Mouse (Mus musculus) hindbrain, embryonic 13.5 days (tissue): ENCODE data around the gene Mrtfb. TPM values are rescaled to one million over a fixed set of nuclear protein-coding genes. Genes with fewer than 3 reads are reported as not detected.

Experiments used
- ATAC-seq: fragments of 200-750 bp; cut with Nextera tagmentation; 2 replicates; pipeline ENCODE4 v1.8.0; 2017; ENCODE audit warnings: moderate TSS enrichment; ENCODE audit not compliant: low FRiP score
- H3K27ac ChIP-seq: fragments of 300-500 bp; sonication (generic); 2 replicates; pipeline ENCODE4 v1.5.1; 2015; ENCODE audit warnings: inconsistent platforms, mild to moderate bottlenecking, moderate library complexity
- H3K27me3 ChIP-seq: fragments of 300-500 bp; sonication (generic); 2 replicates; pipeline ENCODE4 v1.6.1; 2015; ENCODE audit warnings: mild to moderate bottlenecking, inconsistent platforms
- H3K36me3 ChIP-seq: fragments of 300-500 bp; sonication (generic); 2 replicates; pipeline ENCODE4 v1.6.1; 2015; ENCODE audit warnings: mild to moderate bottlenecking, inconsistent platforms
- H3K4me1 ChIP-seq: fragments of 300-500 bp; sonication (generic); replicated peaks from 2 replicates; pipeline ENCODE4 v1.6.1; 2015; ENCODE audit warnings: inconsistent platforms
- H3K4me2 ChIP-seq: fragments of 300-500 bp; sonication (generic); 2 replicates; pipeline ENCODE4 v1.6.1; 2015; ENCODE audit warnings: inconsistent platforms, mild to moderate bottlenecking, moderate library complexity
- H3K4me3 ChIP-seq: fragments of 300-500 bp; sonication (generic); 2 replicates; pipeline ENCODE4 v1.5.1; 2015; ENCODE audit warnings: mild to moderate bottlenecking, inconsistent platforms
- H3K9ac ChIP-seq: fragments of 300-500 bp; sonication (generic); 2 replicates; pipeline ENCODE4 v1.6.1; 2015; ENCODE audit warnings: mild to moderate bottlenecking, inconsistent platforms
- H3K9me3 ChIP-seq: fragments of 300-500 bp; sonication (generic); 2 replicates; pipeline ENCODE4 v1.6.1; 2016; ENCODE audit warnings: inconsistent platforms
- WGBS: fragments of 180-500 bp; shearing (Covaris S2); methylation state at CpG from one replicate; pipeline ENCODE4 v1.1.7; 2015; 5-methylcytosine and 5-hydroxymethylcytosine counted together
- microRNA counts: library from miRNA; unstranded; fragments of <30 nt; microRNA quantifications from one replicate; lab custom pipeline; 2016
- microRNA-seq: library from miRNA; unstranded; fragments of <30 nt; microRNA quantifications from one replicate; pipeline ENCODE4, GENCODE M21; 2016
- polyA plus RNA-seq: library from polyadenylated mRNA; unstranded; fragments of >200 nt; fragmentation: Nextera tagmentation; extraction: Ambion mirVana; gene quantifications from 2 replicates; pipeline ENCODE4 v1.2.1, GENCODE M21; 2015

Mrtfb gene
- polyA plus RNA-seq, 1 experiment from 2014 or later, result 10.7 TPM

DNA sequence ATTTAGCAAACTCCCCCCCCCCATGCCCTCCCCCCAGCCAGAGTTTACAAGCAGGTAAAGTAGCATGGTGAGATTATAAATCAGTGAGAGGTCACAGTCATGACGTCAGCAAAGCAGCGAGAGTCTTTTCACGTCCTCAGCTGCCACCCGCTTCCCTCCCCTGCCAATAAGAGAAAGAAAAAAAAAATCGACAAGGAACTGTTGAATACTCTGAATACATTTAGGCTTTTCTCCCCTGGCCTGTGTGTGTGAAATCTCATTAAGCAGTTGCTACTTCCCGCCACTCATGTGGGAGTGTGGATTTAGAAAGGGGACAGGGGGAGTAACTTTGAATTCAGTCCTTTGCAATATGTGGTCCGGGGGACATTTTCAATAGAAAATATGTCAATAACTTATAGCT lies 194.6 kb downstream of the Mrtfb start:
- Histone ChIP-seq H3K4me1 (peaks cover 28% of the 10 kb centered on the region), H3K4me3 (no peak overlapping the region), H3K27ac (no peak overlapping the region), H3K4me2 (no peak overlapping the region), H3K9me3 (no peaks in the 10 kb centered on the region), H3K27me3 (peaks cover 52% of the 10 kb centered on the region), H3K9ac (no peak overlapping the region), H3K36me3 (no peaks in the 10 kb centered on the region)
- WGBS, result 23% methylated on average over 7 of the region's 7 CpGs
- no peak for ATAC-seq

DNA sequence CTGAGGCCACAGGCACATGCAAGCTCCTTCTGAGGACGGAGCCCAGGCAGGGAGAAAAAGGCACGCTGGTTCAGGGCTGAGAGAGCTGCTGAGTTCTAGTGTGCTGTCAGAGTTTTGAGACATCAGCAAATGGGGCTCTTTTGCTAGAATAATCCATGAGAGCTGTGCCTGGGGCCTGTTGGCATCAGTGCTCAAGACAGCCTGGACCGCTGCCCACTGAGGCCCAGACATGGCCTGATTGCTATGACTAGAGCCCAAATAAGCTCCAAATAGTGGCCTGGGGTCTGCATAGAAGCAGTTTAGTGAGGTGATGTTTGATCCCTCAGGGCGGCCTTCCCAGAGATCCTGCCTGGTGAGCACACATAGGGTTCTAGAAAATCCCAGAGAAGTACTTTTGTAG lies 195.7 kb downstream of the Mrtfb start:
- no peak for ATAC-seq
- peaks cover 19% of the 10 kb centered on the region for H3K4me1 ChIP-seq
- H3K9ac ChIP-seq, result no peak overlapping the region
- no peak overlapping the region for H3K27ac ChIP-seq
- H3K4me2 ChIP-seq, result no peak overlapping the region
- 87% methylated on average over 4 of the region's 4 CpGs for WGBS
- H3K9me3 ChIP-seq, result no peaks in the 10 kb centered on the region
- H3K4me3 ChIP-seq, result no peak overlapping the region
- no peaks in the 10 kb centered on the region for H3K36me3 ChIP-seq
- H3K27me3 ChIP-seq, result peaks cover 41% of the 10 kb centered on the region

DNA sequence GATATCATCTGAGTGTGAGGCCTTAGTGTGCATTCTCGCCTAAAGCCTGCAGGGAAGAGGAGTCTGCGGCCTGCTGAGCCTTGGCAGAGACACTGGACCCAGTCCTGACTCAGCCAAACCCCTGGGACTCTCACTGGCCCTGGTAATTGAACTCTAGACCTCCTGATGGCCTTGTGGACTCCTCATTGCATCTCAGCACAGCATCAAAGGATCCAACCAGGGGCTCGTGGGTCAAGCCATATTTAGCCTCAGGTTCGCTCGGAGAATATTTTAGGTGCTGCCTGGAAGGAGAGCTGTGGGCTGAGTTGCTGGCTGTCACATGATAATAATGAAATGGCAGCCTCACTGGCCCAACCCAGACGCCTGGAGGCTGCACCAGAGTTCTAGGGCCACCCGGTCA lies 196.4 kb downstream of the Mrtfb start:
- H3K9me3 ChIP-seq, result no peaks in the 10 kb centered on the region
- 88% methylated on average over 7 of the region's 7 CpGs for WGBS
- no peak overlapping the region for H3K4me3 ChIP-seq
- H3K9ac ChIP-seq, result no peak overlapping the region
- ATAC-seq, result no peak
- H3K27ac ChIP-seq, result no peak overlapping the region
- peaks cover 15% of the 10 kb centered on the region for H3K4me1 ChIP-seq
- H3K4me2 ChIP-seq, result no peak overlapping the region
- peaks cover 41% of the 10 kb centered on the region for H3K27me3 ChIP-seq
- H3K36me3 ChIP-seq, result no peaks in the 10 kb centered on the region

DNA sequence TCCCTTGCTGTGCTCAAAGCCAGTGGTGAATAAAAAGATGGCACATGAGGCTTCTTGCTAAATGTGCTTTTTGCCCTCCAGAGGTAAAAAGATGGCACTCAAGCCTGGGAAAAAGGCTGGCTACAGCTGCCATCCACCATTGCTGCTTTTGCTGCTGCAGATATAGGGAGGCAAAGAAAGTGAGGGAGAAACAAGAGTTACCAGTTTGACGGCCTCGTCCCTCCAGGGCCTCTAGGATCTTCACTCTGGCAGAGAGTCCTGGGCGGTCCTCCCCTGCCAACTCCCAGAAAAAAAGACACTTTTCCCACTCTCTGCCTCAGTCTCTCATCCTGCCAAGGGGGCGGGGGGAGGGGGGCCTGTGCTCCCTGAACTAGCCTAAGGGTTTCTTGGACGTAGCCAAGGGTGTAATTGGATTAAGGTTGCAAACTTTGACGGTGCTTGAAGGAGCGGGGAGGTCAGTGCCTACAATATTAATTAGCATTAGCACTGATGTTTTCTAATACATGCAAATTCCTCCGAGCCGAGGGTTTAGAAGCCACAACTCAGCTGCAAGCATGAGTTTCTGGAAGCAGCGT lies 197.8 kb downstream of the Mrtfb start:
- Histone ChIP-seq H3K9me3 (no peaks in the 10 kb centered on the region), H3K36me3 (no peaks in the 10 kb centered on the region), H3K9ac (no peak overlapping the region), H3K27ac (no peak overlapping the region), H3K4me3 (no peak overlapping the region), H3K4me2 (no peak overlapping the region), H3K27me3 (peaks cover 30% of the 10 kb centered on the region), H3K4me1 (peaks cover 4% of the 10 kb centered on the region)
- 35% methylated on average over 10 of the region's 10 CpGs for WGBS
- no peak for ATAC-seq

DNA sequence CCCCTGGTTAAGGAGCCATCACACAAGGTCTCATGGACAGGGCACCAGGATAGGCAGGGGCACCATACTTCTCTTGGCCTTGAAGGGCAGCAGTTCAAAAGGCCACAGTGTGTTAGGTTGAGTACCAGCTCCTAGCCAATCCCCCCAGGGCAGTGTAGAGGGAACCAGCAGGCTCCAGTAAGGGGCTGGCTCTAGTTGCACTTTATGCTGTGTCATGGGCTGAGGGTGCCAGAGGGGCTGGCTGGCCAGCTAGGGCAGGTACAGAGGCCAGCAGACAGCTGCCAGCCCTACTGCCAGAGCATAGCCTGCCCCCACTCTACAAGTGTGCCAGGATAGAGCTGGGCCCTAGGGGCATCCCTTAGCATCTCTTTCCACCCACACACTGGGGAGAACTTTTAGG lies 199.3 kb downstream of the Mrtfb start:
- Histone ChIP-seq H3K4me2 (no peak overlapping the region), H3K4me1 (peaks cover under 1% of the 10 kb centered on the region; the same call in 1 of the 2 replicates), H3K9ac (no peak overlapping the region), H3K27ac (no peak overlapping the region), H3K4me3 (no peak overlapping the region), H3K27me3 (peaks cover 16% of the 10 kb centered on the region), H3K36me3 (no peaks in the 10 kb centered on the region), H3K9me3 (no peaks in the 10 kb centered on the region)
- ATAC-seq, result no peak

DNA sequence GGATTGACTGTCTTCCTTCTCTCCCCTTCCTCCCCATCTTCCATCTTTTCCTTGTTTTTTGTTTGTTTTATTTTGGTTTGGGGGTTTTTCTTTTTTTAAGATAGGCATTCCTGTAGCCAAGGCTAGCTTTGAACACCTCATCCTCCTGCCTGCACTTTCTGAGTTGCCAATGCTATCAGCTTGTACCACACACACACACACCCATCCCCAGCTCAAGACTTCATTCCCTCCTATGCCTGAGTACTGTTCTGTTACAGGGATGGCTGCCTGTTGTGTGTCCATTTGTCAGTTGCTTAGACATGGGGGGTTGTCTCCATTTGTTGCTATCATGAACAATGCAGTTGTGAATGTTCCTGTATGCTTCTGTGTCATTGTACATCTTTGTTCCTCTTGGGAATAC lies 202.3 kb downstream of the Mrtfb start:
- 0 out of 2 replicates have a peak, but pooled peaks cover 4% of the 10 kb centered on the region for H3K27me3 ChIP-seq
- H3K4me3 ChIP-seq, result no peak overlapping the region
- H3K9me3 ChIP-seq, result no peaks in the 10 kb centered on the region
- no peak overlapping the region for H3K27ac ChIP-seq
- ATAC-seq, result no peak
- H3K4me1 ChIP-seq, result peaks cover 3% of the 10 kb centered on the region; the same call in 1 of the 2 replicates
- no peak overlapping the region for H3K9ac ChIP-seq
- H3K36me3 ChIP-seq, result no peaks in the 10 kb centered on the region
- H3K4me2 ChIP-seq, result no peak overlapping the region

DNA sequence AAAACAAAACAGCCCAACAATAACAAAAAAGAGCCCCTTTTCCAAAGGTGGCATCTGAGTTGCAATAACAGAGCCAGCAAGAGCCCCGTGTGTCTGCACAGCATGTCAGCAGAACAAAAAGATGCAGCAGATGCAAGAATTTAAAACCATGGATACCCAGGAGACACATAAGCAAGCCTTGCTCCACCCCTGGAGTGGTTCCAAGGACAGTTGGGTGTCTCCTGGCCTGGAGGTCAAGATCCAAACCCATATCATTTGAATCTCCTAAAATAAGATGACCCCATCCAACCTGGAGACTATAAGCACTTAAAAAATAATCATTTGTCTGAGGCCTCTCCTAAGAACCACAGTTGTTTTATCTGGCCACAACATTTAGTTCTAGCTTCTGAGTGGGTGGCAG lies 203.8 kb downstream of the Mrtfb start:
- Histone ChIP-seq H3K4me2 (no peak overlapping the region), H3K4me1 (0 out of 2 replicates have a peak, but pooled peaks cover 3% of the 10 kb centered on the region), H3K9me3 (no peaks in the 10 kb centered on the region), H3K36me3 (no peaks in the 10 kb centered on the region), H3K9ac (no peak overlapping the region), H3K4me3 (no peak overlapping the region), H3K27me3 (0 out of 2 replicates have a peak, but pooled peaks cover 4% of the 10 kb centered on the region), H3K27ac (no peak overlapping the region)
- ATAC-seq, result no peak
- 46% methylated on average over 1 of the region's 1 CpGs for WGBS

DNA sequence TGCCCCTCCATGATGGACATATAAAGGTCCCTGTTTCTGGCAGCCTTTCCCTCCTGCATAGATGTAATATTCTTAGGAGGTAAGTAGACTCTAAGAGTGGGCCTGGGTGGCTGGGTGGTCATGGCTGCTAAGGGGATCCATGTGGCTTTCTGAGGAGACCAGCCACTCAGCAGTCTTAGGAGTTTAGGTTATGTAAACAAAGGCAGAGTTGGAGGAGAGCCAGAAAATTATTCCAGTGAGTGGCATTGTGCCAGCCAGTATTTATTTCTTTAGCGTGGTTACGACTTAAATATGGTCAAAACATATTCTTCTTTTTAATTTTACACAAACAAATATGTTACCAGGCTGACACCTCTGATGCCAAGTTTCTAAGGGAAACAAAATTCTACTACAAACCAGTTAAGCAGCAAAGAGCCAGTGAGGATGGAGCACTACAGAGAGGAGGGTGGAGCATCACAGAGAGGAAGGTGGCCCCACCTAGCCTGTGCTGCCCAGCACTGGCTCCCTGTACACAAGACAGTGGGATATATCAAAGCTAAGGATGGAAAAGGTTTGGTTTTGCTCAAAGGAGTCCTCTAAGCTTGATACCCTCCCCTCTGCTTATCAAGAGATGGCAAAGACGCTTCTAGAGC lies 204.6 kb downstream of the Mrtfb start:
- Histone ChIP-seq H3K9me3 (no peaks in the 10 kb centered on the region), H3K4me2 (no peak overlapping the region), H3K36me3 (no peaks in the 10 kb centered on the region), H3K9ac (no peak overlapping the region), H3K27ac (no peak overlapping the region), H3K4me1 (0 out of 2 replicates have a peak, but pooled peaks cover 3% of the 10 kb centered on the region), H3K27me3 (no peaks in the 10 kb centered on the region), H3K4me3 (no peak overlapping the region)
- ATAC-seq, result no peak
- WGBS, result 76% methylated on average over 3 of the region's 3 CpGs

DNA sequence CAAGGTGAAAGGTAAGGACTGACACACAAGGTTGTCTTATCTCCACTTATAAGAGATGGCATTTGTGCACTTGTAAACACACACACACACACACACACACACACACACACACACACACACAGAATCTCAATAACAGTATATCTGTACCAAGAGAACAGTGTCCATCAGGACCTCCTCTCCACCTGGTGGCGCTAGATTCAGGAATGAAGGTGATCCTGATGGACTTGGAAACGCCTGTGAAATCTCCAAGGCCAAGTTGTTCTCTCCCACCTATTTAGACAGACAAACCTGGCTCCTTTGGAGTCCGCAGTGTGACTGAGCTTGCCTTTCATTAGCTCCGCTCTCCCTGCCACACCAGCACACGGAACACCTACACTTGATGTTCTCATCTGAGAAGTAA lies 208.4 kb downstream of the Mrtfb start:
- Histone ChIP-seq H3K4me3 (no peak overlapping the region), H3K27me3 (no peaks in the 10 kb centered on the region), H3K4me1 (0 out of 2 replicates have a peak, but pooled peaks cover 3% of the 10 kb centered on the region), H3K9ac (no peak overlapping the region), H3K36me3 (no peaks in the 10 kb centered on the region), H3K9me3 (no peaks in the 10 kb centered on the region), H3K4me2 (no peak overlapping the region), H3K27ac (no peak overlapping the region)
- ATAC-seq, result no peak
- WGBS, result 84% methylated on average over 5 of the region's 5 CpGs

MicroRNAs encoded within 50 kb of the gene (microRNA counts, 519-probe panel; counts per million panel counts)
- 3,624 counts per million, percentile 49 among the panel's probes with 10 or more counts for microRNA mmu-miR-193b (lab: Ali Mortazavi, UCI)

Small RNA genes within 50 kb of the gene (microRNA-seq; reads per million reads assigned to microRNA genes)
- 23.0 reads per million, percentile 32 among the genes with 10 or more reads in this experiment for gene Mir193b
- not detected for gene Mir365-1

Other genes starting within 250 kb of the Mrtfb start
- gene Ercc4, start 146.8 kb upstream of the Mrtfb start, polyA plus RNA-seq, result 14.9 and 15.7 TPM in 2 replicates